Mouse (Mus musculus) WW6 (cell line): ENCODE results near the gene Nanos1.
A peak's percentile ranks its signal among the peaks of the same experiment; 100 is the strongest.

ENCODE experiments used
- DNase-seq: peaks from one replicate; pipeline ENCODE4 v3.0.0-alpha.2; 2013; ENCODE audit warnings: low read depth, low spot score

Nanos1 gene

GRCm38 (mm10) chr19:60755438-60756191 lies at the start of gene Nanos1:
Nanos1 (plus strand) TSS chr19:60755987.
- peak; percentile 80 for DNase-seq

GRCm38 (mm10) chr19:60709193-60709900 lies 46.4 kb upstream of the Nanos1 start:
- DNase-seq: no peak

GRCm38 (mm10) chr19:60710196-60710595 lies 45.6 kb upstream of the Nanos1 start:
- no peak for DNase-seq

- no peak for DNase-seq
Observed at GRCm38 (mm10) chr19:60712577-60712976, 43.2 kb upstream of the Nanos1 start.

- DNase-seq: no peak
Observed at GRCm38 (mm10) chr19:60716381-60716780, 39.4 kb upstream of the Nanos1 start.

GRCm38 (mm10) chr19:60730281-60730852 lies 25.4 kb upstream of the Nanos1 start:
- peak; percentile 64 for DNase-seq

GRCm38 (mm10) chr19:60731299-60731698 lies 24.5 kb upstream of the Nanos1 start:
- DNase-seq: no peak

- DNase-seq: no peak
Observed at GRCm38 (mm10) chr19:60731966-60732365, 23.8 kb upstream of the Nanos1 start.

GRCm38 (mm10) chr19:60740560-60740959 lies 15.2 kb upstream of the Nanos1 start:
- no peak for DNase-seq

- DNase-seq: no peak
Observed at GRCm38 (mm10) chr19:60743767-60744547, 11.8 kb upstream of the Nanos1 start.

- no peak for DNase-seq
Observed at GRCm38 (mm10) chr19:60747801-60748200, 8.0 kb upstream of the Nanos1 start.

- no peak for DNase-seq
Observed at GRCm38 (mm10) chr19:60756192-60757098, 658 bp downstream of the Nanos1 start.

- no peak for DNase-seq
Observed at GRCm38 (mm10) chr19:60757099-60757785, 1.5 kb downstream of the Nanos1 start.

- DNase-seq: no peak
Observed at GRCm38 (mm10) chr19:60758896-60759835, 3.4 kb downstream of the Nanos1 start.

- DNase-seq: no peak
Observed at GRCm38 (mm10) chr19:60773366-60773765, 17.6 kb downstream of the Nanos1 start.

- no peak for DNase-seq
Observed at GRCm38 (mm10) chr19:60782034-60782433, 26.2 kb downstream of the Nanos1 start.

- no peak for DNase-seq
Observed at GRCm38 (mm10) chr19:60784712-60785111, 28.9 kb downstream of the Nanos1 start.

GRCm38 (mm10) chr19:60787465-60788150 lies 31.8 kb downstream of the Nanos1 start:
- no peak for DNase-seq
